Mouse (Mus musculus) layer of hippocampus, adult 11-12 months (tissue): ENCODE measurements at regions not wholly inside any gene's neighbourhood (a gene's known extent, or its start where the extent isn't known, plus 50 kb on each side); places are given as distances from the start of the nearest gene placed in this dataset.

Experiments used
- DNase-seq: peaks from one replicate; pipeline ENCODE4 v3.0.0; 2022; ENCODE audit warnings: low spot score

GRCm38 (mm10) chr4:56160551-56161256 is 579.2 kb upstream of the Gm26657 start:
- DNase-seq, result no peak

GRCm38 (mm10) chr4:56157521-56158065 is 582.3 kb upstream of the Gm26657 start:
- no peak for DNase-seq

DNA sequence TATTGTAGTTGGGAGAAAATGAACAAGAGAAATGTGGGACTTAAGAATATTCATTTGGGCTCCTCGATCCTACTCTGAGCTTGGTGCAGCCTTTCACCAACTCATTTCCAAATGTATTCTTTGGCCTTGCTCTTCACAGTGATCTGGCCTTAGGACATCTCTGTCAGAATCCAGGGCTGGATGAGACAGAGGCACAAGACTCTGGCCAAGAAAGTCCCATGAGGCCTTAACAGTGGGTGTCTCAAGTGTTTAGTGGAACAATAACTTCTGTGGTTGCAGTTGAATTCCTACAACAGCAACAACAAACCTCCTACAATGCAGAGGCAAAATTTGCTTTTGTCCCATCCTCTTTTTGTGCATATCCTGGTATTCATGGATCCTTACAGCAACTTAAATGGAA is 589.2 kb upstream of the Gm26657 start:
- no peak for DNase-seq

- DNase-seq, result no peak
Measured at GRCm38 (mm10) chr4:56143827-56144226, 596.0 kb upstream of the Gm26657 start.

GRCm38 (mm10) chr4:56136837-56137236 is 603.0 kb upstream of the Gm26657 start:
- no peak for DNase-seq

GRCm38 (mm10) chr4:56134350-56134749 is 602.1 kb upstream of the Klf4 start:
- DNase-seq, result no peak

GRCm38 (mm10) chr4:56127730-56128482 is 595.6 kb upstream of the Klf4 start:
- DNase-seq, result no peak

DNA sequence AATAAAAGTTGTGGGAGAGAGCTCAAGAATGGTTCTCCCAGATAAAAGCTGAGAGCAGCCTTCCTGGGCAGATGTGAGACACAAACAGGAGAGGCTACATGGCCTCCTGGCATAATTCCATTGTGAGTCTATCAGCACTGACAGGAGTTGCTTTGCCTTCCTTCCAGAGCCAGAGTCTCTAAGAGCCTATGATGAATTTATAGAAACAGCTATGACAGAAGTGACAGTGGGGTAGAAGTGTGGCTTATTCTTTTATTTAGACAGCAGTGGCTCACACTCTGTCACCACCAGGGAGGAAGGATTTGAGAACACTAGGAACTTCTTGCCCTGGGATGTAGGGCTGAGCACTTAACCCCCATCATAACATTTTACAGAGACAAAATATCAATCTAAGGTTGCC is 592.2 kb upstream of the Klf4 start:
- DNase-seq, result no peak

GRCm38 (mm10) chr4:56122198-56122597 is 589.9 kb upstream of the Klf4 start:
- no peak for DNase-seq

- DNase-seq, result no peak
Measured at GRCm38 (mm10) chr4:56121664-56122063, 589.4 kb upstream of the Klf4 start.

DNA sequence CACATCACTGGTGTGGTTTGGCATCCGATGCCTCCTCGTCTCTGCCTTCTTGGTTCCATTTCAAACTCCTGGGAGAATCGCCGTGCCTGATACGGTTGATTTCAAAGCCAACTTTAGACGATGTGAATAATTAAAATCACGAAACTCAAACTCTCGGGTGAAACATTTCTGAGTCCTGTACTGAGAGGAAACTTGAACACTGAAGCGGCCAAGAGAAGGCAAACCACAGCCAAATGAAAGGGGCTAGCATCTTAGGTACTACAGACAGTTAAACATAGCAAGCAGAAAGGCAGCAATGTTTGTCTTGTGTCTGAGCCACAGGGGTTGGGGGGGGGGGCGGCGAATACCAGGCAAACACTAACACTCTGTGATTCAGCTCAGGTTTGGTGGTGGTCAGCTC is 588.1 kb upstream of the Klf4 start:
- DNase-seq, result no peak

DNA sequence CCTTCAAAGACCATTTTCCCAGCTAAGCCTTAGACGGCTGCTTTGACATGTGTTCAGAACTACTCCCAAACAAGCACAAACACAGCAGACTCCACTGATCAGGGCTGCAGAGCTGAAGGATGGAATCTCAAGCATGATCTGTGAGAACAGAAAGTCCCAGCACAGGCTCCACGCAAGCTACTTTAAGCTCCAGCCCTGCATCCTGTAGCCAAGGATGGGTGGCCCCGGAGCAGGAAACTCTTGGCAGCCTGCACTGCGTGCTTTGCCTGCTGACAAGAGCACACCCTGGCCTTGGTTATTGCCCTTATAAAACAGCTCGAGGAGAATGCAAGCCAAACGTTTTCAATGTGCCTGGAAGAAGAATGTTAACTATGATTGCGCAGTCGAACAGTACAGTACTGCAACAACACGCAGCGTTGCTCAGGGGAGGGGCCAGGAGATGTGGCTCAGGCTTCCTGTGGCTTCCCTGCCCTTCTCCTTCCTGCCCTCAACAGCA is 581.5 kb upstream of the Klf4 start:
- DNase-seq, result peak; percentile 52

DNA sequence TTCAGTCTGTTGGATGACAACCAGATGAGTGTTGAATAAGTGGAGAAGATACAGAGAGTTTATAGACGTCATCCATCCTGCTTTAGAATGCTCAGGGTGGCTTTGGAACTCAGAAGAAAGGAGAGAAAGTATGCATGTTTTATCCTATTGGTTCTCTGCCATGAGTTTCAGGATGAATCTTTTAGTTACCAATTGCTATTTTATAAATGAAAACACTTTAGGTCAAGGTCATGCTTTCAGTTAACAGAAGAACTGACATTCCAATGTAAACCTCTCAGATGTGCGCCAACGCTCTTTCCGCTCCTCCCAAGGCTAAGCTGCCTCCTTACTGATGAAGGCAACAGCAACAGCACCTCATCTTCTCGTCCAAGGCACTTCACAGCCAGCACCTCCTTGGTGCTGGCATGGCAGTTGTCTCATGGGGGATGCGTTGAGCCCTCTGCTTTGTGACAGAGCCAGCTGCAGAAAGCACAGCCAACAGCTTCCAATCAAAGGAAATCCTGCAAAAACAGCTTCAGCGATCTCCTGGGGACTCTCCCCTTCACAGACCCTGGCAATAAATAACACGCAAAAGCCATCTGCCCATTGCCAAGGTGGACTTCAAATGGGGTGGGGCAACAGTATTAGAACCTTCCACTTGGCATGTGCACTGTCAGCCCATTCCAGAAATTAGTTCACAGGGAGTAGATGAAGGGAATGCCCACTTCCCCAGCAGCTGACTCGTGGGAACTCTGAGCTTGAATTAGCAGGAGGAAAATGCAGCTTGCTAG is 580.9 kb upstream of the Klf4 start:
- peak; percentile 4 for DNase-seq

DNA sequence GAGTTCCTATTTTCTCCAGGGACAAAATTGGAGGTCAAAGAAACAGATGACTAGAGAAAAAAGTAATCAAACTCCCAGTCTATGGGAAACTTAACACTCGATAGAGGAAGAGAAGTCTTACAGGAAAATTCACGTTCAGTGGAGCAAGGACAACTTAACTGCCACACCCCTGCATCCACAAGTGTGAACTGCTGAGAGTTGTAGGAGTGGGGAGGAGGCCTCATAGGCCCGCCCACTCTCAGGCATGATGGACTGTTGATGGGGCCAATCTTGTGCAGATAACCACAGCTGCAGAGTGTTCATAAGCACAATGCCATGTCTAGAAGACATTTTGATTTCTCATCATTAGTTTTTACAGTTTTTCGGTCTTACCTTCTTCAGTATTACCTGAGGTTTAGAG is 574.7 kb upstream of the Klf4 start:
- no peak for DNase-seq

GRCm38 (mm10) chr4:56102314-56102713 is 570.0 kb upstream of the Klf4 start:
- DNase-seq, result no peak

- DNase-seq, result no peak
Measured at GRCm38 (mm10) chr4:56090796-56091195, 558.5 kb upstream of the Klf4 start.

GRCm38 (mm10) chr4:56088701-56089100 is 556.4 kb upstream of the Klf4 start:
- DNase-seq, result peak; percentile 80

DNA sequence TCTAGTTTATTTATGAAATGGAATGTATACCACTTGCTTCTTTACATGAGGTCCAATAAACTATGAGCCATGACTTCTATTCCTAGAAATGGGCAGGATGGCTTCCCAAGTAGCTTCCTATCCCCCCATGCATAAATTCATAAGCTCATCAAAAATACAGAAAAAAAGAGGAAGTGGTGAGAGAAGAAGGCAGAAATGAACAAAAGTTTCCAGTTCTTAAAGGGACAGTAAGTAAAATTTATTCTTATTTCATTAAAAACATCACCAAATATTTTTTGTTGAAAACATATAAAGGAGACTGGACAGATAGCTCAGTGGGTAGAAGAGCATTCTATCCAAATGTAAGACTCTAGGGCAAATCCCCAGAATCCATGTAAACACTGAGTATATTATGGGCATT is 554.0 kb upstream of the Klf4 start:
- DNase-seq, result no peak

- DNase-seq, result no peak
Measured at GRCm38 (mm10) chr4:56084205-56084604, 551.9 kb upstream of the Klf4 start.

GRCm38 (mm10) chr4:56082411-56082810 is 550.1 kb upstream of the Klf4 start:
- no peak for DNase-seq

GRCm38 (mm10) chr4:56080960-56081359 is 548.7 kb upstream of the Klf4 start:
- DNase-seq, result no peak

DNA sequence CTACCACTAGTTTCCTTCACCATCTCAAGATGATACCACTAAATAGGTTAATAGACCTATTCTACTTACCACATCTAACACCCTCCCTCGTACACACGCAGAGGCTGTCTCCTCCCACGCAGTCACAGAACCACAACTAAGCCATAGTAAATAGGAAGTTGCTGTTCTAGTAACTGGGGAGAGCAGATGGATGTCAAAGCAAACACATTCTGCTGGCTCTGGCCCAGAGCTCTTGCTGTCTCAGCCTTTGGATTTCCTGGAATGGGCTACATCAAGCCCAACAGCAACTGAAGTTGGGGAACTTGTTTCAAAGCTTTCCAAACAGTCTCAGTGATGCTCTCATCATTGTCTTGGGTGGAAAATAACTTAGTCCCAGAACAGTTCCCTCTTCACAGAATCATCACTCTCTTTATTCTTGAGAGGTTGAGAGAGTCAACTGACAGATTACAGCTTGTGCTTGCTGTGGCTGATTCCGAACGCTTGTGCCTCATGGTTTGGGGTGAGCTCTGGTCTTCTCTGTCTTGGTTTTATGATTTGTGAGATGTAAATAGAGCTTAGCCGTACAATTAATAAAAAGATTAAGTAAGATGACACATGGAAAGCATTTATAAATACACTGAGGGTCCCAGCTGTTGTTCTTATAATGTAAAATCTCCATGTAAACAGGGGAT is 538.5 kb upstream of the Klf4 start:
- DNase-seq, result peak; percentile 76
